Mouse (Mus musculus): ENCODE results near the gene Sec14l4. TPM values are rescaled to one million over a fixed set of nuclear protein-coding genes. Genes with fewer than 3 reads are reported as not detected.
"Not testable (repeated sequence)": the region's sequence is repeated elsewhere in the genome, so short reads cannot be mapped to it uniquely, and the experiment has no call there.

Sec14l4 gene
- polyA plus RNA-seq, 1 experiment from 2014 or later = not detected

DNA sequence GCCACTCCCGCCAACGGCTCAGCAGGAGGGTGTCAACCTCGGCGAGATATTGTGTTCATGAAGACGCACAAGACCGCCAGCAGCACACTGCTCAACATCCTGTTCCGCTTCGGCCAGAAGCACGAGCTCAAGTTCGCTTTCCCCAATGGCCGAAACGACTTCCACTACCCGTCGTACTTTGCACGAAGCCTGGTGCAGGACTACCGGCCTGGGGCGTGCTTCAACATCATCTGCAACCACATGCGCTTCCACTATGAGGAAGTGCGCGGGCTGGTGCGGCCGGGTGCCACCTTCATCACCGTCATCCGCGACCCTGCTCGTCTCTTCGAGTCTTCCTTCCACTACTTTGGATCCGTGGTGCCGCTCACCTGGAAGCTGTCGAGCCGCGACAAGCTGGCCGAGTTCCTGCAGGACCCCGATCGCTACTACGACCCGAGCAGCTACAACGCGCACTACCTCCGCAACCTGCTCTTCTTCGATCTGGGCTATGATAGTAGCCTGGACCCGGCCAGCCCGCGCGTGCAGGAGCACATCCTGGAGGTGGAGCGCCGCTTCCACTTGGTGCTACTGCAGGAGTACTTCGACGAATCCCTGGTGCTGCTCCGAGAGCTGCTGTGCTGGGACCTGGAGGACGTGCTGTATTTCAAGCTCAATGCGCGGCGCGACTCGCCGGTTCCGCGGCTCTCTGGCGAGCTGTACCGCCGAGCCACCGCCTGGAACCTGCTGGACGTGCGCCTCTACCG lies 33.1 kb upstream of the Sec14l4 start:
- H3K36me3 ChIP-seq = no peaks in the 10 kb centered on the region
- H3K4me3 ChIP-seq = peak overlapping the region; percentile 29
- peaks cover 46% of the 10 kb centered on the region for H3K27me3 ChIP-seq
- ATAC-seq (ENCODE audit: low FRiP score, low read depth) = 0 out of 2 replicates have a peak, but pooled peaks have one; percentile 19
- H3K9ac ChIP-seq = no peak overlapping the region
- H3K4me2 ChIP-seq = peak overlapping the region; percentile 47
- H3K27ac ChIP-seq (replicated peaks) = no peak overlapping the region
- peaks cover 11% of the 10 kb centered on the region; the same call in 1 of the 2 replicates for H3K4me1 ChIP-seq (replicated peaks)
- no peaks in the 10 kb centered on the region for H3K9me3 ChIP-seq
- WGBS = 8% methylated on average over 66 of the region's 66 CpGs

DNA sequence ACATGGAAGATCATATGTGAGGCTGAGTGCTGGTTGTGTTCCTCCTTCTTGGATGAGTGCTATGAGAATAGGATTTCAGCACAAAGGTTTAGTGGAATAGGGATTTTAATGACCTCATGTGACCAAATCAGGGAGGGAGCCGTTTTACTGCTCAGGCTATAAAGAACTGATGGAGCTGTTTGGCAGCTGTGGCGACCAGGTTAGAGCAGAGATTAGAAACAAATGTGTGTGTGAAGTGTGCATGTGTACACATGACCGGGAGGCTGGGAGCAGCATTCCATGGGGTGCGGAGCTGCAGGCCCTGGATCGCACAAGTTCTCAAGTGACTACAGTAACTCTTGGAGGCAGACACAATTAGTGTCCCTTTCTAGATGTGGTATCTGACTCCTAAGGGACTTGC lies 31.7 kb upstream of the Sec14l4 start:
- Histone ChIP-seq H3K9ac (no peak overlapping the region), H3K36me3 (no peaks in the 10 kb centered on the region), H3K4me2 (no peak overlapping the region), H3K4me1 (replicated peaks) (peaks cover 11% of the 10 kb centered on the region; the same call in 1 of the 2 replicates), H3K9me3 (no peaks in the 10 kb centered on the region), H3K4me3 (no peak overlapping the region), H3K27me3 (peaks cover 46% of the 10 kb centered on the region), H3K27ac (replicated peaks) (no peak overlapping the region)
- WGBS = 77% methylated on average over 5 of the region's 5 CpGs
- ATAC-seq (ENCODE audit: low FRiP score, low read depth) = no peak

DNA sequence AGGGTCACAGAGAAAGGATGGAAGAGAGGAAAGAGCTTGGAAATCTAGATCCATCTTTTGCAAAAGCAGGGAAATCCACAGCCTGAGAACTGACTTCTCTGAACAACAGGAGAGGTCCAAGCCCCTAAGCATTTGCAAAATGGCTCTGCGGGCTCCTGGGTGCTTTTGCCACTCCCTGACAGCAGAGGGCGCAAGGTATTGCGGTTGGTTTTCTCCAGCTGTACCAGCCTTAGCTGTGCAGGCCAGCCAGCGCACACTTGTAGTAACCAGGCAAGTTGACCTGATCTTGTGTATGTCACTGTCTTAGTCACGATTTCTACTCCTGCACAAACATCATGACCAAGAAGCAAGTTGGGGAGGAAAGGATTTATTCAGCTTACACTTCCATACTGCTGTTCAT lies 29.7 kb upstream of the Sec14l4 start:
- H3K27ac ChIP-seq (replicated peaks) = no peak overlapping the region
- H3K4me3 ChIP-seq = no peak overlapping the region
- peaks cover 11% of the 10 kb centered on the region; the same call in 1 of the 2 replicates for H3K4me1 ChIP-seq (replicated peaks)
- no peak overlapping the region for H3K4me2 ChIP-seq
- no peaks in the 10 kb centered on the region for H3K9me3 ChIP-seq
- H3K9ac ChIP-seq = no peak overlapping the region
- 8% methylated on average over 5 of the region's 5 CpGs for WGBS
- peaks cover 43% of the 10 kb centered on the region for H3K27me3 ChIP-seq
- no peaks in the 10 kb centered on the region for H3K36me3 ChIP-seq
- ATAC-seq (ENCODE audit: low FRiP score, low read depth) = 0 out of 2 replicates have a peak, but pooled peaks have one; percentile 61

DNA sequence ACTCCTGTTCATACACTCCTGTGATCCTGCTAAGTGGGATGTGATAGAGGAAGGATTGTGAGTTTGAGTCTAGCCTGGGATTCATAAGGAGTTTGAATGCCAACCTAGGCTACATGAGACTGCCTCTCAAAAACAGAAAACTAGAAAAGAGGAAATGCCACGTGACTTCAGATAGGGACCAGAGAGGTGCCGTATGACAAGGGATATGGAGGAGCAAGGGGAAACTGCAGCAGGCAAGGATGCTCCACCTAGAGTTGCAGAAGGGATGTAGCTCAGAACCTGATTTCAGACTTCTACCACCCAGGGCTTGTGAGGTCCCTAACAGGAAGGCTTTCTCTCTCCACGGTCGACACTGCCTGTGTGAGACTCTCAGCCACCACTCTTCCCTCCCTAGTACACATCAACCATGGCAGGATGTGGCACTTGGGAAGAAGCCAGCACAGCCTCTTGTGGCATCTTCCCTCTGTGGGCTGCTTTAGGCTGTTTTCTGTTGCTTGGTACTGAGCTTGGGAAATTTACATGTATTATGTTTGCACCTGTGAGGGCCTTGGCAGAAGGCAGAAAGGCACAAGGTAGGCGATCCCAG lies 25.9 kb upstream of the Sec14l4 start:
- Histone ChIP-seq H3K9me3 (no peaks in the 10 kb centered on the region), H3K27ac (replicated peaks) (no peak overlapping the region), H3K4me2 (no peak overlapping the region), H3K27me3 (peaks cover 7% of the 10 kb centered on the region), H3K9ac (no peak overlapping the region), H3K36me3 (no peaks in the 10 kb centered on the region), H3K4me1 (replicated peaks) (no peaks in the 10 kb centered on the region), H3K4me3 (no peak overlapping the region)
- 72% methylated on average over 5 of the region's 5 CpGs for WGBS
- ATAC-seq (ENCODE audit: low FRiP score, low read depth) = no peak

DNA sequence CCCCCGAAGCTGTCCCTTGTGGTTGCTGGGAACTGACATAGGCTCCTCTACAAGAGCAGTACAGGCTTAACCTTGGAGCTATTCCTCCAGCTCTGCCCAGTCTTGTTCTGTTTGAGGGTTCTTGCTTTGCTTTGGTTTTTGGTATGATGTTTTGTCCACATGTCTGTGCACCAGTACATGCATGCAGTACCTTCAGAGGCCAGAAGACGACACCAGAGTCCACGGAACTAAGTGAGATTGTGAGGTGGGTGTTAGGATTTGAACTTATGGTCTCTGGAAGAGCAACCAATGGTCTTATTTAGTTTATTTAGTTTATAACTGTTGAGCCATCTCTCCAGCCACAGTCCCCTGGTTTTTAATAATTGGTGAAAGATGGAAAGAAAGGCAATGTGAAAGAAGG lies 24.8 kb upstream of the Sec14l4 start:
- H3K27ac ChIP-seq (replicated peaks) = no peak overlapping the region
- H3K27me3 ChIP-seq = no peaks in the 10 kb centered on the region
- no peak for ATAC-seq (ENCODE audit: low FRiP score, low read depth)
- no peak overlapping the region for H3K9ac ChIP-seq
- 85% methylated on average over 3 of the region's 3 CpGs for WGBS
- H3K4me1 ChIP-seq (replicated peaks) = no peaks in the 10 kb centered on the region
- H3K4me3 ChIP-seq = no peak overlapping the region
- H3K9me3 ChIP-seq = no peaks in the 10 kb centered on the region
- H3K4me2 ChIP-seq = no peak overlapping the region
- no peaks in the 10 kb centered on the region for H3K36me3 ChIP-seq

DNA sequence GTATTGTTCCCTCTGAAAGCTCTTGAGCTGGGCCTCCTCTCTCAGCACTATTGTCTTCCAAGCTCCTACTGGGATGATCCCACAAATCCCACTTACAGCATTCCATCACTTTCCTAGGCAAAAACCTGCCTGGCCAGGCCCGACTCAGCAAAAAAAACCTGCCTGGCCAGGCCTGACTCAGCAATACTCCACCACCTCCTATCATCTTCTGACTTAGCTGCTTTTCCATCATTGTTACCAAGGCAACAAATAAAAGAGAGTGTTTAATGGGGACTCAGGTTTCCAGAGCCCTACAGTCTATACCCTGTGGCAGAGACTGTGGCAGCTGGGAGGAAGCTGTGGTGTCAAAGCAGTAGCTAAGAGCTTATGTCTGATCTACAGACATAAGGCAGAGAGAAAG lies 18.6 kb upstream of the Sec14l4 start:
- 79% methylated on average over 1 of the region's 1 CpGs for WGBS
- no peaks in the 10 kb centered on the region for H3K27me3 ChIP-seq

DNA sequence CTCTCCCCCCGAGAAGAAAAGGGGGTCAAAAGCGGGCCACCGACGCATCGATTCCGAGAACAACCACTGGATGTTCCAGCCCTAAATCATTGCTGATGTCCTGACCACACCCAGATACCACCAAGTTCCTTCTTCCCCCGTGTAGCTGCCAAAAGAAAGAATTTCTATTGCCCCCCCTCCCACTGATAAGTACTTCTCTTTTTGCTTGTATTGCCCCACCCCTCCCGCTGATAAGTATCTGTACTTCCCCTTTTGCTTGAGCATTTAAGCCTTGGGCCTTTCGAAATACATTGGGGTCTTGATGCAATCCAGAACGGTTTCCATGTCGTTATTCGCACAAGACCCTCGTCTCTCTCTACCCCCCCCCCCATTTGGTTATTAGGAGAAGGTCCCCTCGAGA lies 15.5 kb upstream of the Sec14l4 start:
- H3K4me3 ChIP-seq; H3K27ac ChIP-seq (replicated peaks); H3K27me3 ChIP-seq; H3K9ac ChIP-seq; ATAC-seq (ENCODE audit: low FRiP score, low read depth); H3K36me3 ChIP-seq; H3K4me1 ChIP-seq (replicated peaks); H3K4me2 ChIP-seq; H3K9me3 ChIP-seq: not testable (repeated sequence)
- WGBS = 92% methylated on average over 14 of the region's 14 CpGs

More for the DNA sequence above, 18.6 kb upstream of the Sec14l4 start:
- H3K4me3 ChIP-seq = no peak overlapping the region
- H3K36me3 ChIP-seq = no peaks in the 10 kb centered on the region
- H3K27ac ChIP-seq (replicated peaks) = no peak overlapping the region
- H3K4me2 ChIP-seq = no peak overlapping the region
- no peaks in the 10 kb centered on the region for H3K4me1 ChIP-seq (replicated peaks)
- H3K9me3 ChIP-seq = no peaks in the 10 kb centered on the region
- ATAC-seq (ENCODE audit: low FRiP score, low read depth) = no peak
- H3K9ac ChIP-seq = no peak overlapping the region

DNA sequence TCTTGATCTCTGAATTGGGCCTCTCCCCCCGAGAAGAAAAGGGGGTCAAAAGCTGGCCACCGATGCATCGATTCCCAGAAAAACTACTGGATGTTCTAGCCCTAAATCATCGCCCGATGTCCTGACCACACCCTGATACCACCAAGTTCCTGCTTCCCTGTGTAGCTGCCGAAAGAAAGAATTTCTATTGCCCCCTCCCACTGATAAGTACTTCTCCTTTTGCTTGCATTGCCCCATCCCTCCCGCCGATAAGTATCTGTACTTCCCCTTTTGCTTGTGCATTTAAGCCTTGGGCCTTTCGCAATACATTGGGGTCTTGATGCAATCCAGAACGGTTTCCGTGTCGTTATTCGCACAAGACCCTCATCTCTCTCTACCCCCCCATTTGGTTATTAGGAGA lies 9.2 kb upstream of the Sec14l4 start:
- H3K4me3 ChIP-seq; ATAC-seq (ENCODE audit: low FRiP score, low read depth); H3K36me3 ChIP-seq; H3K9ac ChIP-seq; H3K27ac ChIP-seq (replicated peaks); H3K27me3 ChIP-seq; H3K4me1 ChIP-seq (replicated peaks); H3K4me2 ChIP-seq; H3K9me3 ChIP-seq: not testable (repeated sequence)
- 93% methylated on average over 13 of the region's 13 CpGs for WGBS

DNA sequence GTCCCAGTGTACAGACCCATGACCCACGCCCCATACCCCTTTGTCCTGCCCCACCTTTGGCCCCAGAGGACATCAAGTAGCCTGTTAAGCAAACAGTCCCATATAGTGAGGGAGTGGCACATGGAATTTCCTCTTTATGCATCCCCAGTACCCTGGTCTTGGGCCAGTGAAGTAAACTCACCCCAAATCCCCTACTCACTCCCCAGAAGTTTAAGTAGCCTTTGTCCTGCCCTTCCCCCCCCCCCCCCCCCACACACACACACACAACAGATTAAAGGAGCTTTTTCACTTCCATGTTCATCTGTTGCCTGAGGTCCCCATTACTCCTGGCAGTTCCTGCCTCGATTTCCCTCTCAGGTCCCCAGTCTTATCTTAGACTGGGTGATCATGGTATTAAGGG lies 7.9 kb upstream of the Sec14l4 start:
- Histone ChIP-seq H3K27me3 (no peaks in the 10 kb centered on the region), H3K36me3 (no peaks in the 10 kb centered on the region), H3K9me3 (no peaks in the 10 kb centered on the region), H3K4me2 (no peak overlapping the region), H3K27ac (replicated peaks) (no peak overlapping the region), H3K4me3 (no peak overlapping the region), H3K9ac (no peak overlapping the region), H3K4me1 (replicated peaks) (no peaks in the 10 kb centered on the region)
- WGBS = 74% methylated on average over 2 of the region's 2 CpGs
- no peak for ATAC-seq (ENCODE audit: low FRiP score, low read depth)

DNA sequence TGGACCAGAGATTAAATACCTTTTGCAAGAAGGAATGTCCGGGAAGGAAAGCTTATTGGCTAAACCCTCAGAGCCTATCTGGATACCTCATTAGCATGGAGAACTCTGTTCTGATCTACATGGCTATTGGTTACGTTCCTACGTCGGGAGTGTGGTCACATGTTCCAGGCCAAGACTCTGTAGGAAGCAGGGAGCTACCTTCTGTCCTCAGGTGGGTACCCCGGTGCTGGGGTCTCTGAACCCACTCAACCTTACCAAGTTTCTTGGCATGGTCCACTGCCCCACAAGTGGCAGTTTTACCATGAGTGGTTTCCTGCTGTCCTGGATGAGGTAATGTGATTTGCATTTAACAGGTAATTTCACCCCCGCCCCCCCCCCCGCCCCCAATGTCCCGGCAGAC lies 4.2 kb upstream of the Sec14l4 start:
- ATAC-seq (ENCODE audit: low FRiP score, low read depth) = no peak

DNA sequence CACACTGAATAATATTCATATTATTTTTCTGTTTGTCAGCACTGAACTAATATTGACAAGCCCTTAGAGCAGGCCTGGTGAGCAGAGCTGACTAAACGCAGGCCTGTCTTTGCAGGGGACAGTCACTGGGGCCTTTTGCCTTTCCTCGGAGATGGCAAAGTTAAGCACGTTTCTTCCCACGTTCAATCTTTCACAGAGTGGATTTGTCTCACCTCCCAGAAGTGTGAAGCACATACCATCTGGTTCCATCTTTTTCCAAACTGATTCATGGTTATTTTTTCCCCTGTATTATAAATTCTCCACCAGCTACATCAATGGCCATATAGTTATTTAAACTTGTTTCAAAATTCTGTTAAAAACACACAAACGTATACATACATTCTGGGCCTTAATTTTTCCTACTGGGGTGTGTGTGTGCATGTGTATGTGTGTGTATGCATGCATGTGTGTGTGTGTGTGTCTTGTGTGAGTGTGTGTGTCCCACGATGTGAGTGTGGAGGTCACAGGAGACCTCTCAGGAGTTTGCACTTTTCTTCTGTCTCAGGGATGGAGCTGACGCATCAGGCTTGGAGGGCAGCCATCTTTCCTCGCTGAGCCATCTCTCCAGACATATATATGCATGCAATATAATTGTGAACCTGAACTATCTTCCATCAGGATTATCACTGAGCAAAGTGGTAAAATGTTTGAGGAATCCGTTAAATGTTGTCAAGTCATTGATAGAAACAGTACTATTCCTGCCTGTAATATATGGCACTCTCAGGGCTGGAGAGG lies 3.5 kb upstream of the Sec14l4 start:
- no peak overlapping the region for H3K9ac ChIP-seq
- ATAC-seq (ENCODE audit: low FRiP score, low read depth) = no peak
- no peaks in the 10 kb centered on the region for H3K36me3 ChIP-seq
- H3K27me3 ChIP-seq = no peaks in the 10 kb centered on the region
- H3K4me2 ChIP-seq = no peak overlapping the region
- WGBS = 81% methylated on average over 9 of the region's 9 CpGs
- H3K4me1 ChIP-seq (replicated peaks) = no peaks in the 10 kb centered on the region
- H3K27ac ChIP-seq (replicated peaks) = no peak overlapping the region
- H3K9me3 ChIP-seq = no peaks in the 10 kb centered on the region
- H3K4me3 ChIP-seq = no peak overlapping the region

More for the DNA sequence above, 4.2 kb upstream of the Sec14l4 start:
- H3K9me3 ChIP-seq = no peaks in the 10 kb centered on the region
- WGBS = 81% methylated on average over 8 of the region's 8 CpGs
- no peak overlapping the region for H3K4me2 ChIP-seq
- H3K9ac ChIP-seq = no peak overlapping the region
- H3K36me3 ChIP-seq = no peaks in the 10 kb centered on the region
- H3K4me3 ChIP-seq = no peak overlapping the region
- H3K27ac ChIP-seq (replicated peaks) = no peak overlapping the region
- H3K27me3 ChIP-seq = no peaks in the 10 kb centered on the region
- H3K4me1 ChIP-seq (replicated peaks) = no peaks in the 10 kb centered on the region

DNA sequence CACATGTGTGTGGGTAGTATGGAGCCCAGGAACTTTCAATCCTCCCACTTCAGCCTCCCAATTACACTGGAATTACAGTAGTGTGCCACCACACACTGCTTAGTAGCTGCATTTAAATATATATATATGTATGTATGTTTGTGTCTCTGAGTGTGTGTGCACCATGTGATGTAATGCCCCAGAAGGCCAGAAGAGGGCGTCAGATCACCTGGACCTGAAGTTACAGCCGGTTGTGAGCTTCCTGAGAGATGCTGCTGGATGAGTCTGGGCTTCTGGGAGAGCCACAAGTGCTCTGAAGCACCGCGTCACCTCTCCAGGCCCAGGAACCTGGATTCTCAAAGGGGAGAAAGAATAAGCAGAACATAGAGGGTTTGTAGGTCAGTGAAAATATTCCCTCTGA lies 1.9 kb upstream of the Sec14l4 start:
- Histone ChIP-seq H3K9me3 (no peaks in the 10 kb centered on the region), H3K27ac (replicated peaks) (no peak overlapping the region), H3K4me2 (no peak overlapping the region), H3K27me3 (no peaks in the 10 kb centered on the region), H3K4me3 (no peak overlapping the region), H3K36me3 (no peaks in the 10 kb centered on the region), H3K4me1 (replicated peaks) (no peaks in the 10 kb centered on the region), H3K9ac (no peak overlapping the region)
- WGBS = 65% methylated on average over 4 of the region's 4 CpGs
- no peak for ATAC-seq (ENCODE audit: low FRiP score, low read depth)

Measured in hindbrain, embryonic 15.5 days (tissue).